Mouse (Mus musculus): Measurements from ENCODE around the gene Vamp9. TPM values are rescaled to one million over a fixed set of nuclear protein-coding genes. Genes with fewer than 3 reads are reported as not detected.

Vamp9 gene
- 0.56 TPM in 1 of 2 replicates, not detected in the other for polyA plus RNA-seq (2016; fragmentation: Nextera tagmentation; extraction: Ambion mirVana)

DNA sequence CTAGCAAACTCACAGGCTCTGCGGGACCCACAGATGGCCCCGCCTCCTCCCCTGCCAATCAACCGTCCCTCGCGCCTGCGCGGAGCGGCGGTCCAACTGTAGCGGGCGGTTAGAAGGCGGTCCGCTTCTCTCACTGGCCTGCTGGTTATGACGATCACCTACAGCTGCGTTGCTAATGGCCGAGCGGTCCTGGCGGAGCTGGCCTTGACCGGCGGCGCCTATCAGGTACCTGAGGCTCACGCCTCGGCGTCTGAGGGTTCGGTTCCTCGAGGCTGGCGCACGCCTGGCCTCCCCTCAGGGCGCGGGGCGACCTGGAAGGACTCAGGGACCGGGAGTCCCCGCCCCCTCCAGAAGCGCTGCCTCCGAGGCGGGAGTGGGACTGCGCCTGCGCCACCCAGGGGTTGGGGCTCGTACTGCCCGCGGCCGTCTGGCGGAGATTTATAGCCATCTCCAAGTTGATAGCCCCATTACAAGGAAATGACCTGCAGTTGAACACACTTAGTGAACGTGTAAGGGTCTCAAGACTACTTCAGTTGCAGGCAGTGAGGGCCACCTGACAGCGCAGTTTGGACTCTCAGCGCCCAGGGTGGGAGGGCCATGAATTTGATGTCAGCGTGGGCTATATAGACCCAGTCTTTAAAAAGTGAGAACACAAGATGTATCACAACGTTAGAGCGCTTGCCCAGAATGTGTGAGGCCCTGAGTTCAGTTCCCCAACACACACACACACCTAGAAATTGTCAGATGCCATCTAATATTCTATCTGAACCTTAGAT lies at the start of gene Vamp9:
Gene Vamp9, plus strand, starts transcription at position 74 of the 776 bp plus-strand sequence.
- ATAC-seq (ENCODE audit: low FRiP score), result peak; percentile 99
- H3K4me3 ChIP-seq (replicated peaks), result peak within 1 kb of the TSS; percentile 61
- H3K9me3 ChIP-seq, result no peaks in the 10 kb centered on the region
- peak within 1 kb of the TSS; percentile 91 for H3K27ac ChIP-seq
- no peaks in the 10 kb centered on the region for H3K4me1 ChIP-seq
- H3K36me3 ChIP-seq (replicated peaks), result no peaks in the 10 kb centered on the region
- WGBS, result 9% methylated on average over 49 of the region's 49 CpGs
- H3K27me3 ChIP-seq, result no peaks in the 10 kb centered on the region; the same call in 1 of the 2 replicates
- H3K4me2 ChIP-seq, result peak within 1 kb of the TSS; percentile 51
- peak within 1 kb of the TSS; percentile 61 for H3K9ac ChIP-seq

DNA sequence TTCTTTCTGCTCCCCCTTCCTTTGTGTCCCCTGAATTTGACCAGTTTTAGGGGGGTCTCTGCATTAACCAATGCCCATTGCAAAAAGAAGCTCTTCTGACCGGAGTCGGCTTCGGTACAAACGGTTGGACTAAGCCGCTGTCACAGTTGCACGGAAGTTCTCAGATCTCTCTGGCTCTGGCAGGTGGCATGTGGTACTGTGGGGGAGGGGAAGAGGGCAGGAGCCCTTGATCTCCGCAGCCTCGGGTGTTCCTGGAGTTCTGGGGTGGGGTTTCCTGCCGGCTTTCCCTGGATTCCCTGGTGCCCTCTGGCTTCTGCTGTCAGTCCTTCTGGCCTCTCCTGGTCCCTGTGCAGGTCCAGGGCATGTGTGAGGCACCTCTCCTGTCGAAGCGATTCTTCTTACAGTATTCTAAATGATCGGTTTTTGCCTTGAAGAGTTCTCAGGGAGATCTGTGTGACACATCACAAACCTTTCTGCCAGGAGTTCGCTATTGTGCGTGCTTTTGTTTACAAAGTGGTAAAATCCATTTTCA lies 48.9 kb upstream of the Vamp9 start:
- WGBS, result 49% methylated on average over 14 of the region's 14 CpGs
- H3K27ac ChIP-seq, result no peak overlapping the region
- peaks cover 8% of the 10 kb centered on the region; the same call in 1 of the 2 replicates for H3K27me3 ChIP-seq
- no peak overlapping the region for H3K9ac ChIP-seq
- no peak for ATAC-seq (ENCODE audit: low FRiP score)
- H3K4me3 ChIP-seq (replicated peaks), result no peak overlapping the region
- H3K4me1 ChIP-seq, result peaks cover 13% of the 10 kb centered on the region
- no peaks in the 10 kb centered on the region for H3K9me3 ChIP-seq
- no peaks in the 10 kb centered on the region for H3K36me3 ChIP-seq (replicated peaks)
- no peak overlapping the region for H3K4me2 ChIP-seq

DNA sequence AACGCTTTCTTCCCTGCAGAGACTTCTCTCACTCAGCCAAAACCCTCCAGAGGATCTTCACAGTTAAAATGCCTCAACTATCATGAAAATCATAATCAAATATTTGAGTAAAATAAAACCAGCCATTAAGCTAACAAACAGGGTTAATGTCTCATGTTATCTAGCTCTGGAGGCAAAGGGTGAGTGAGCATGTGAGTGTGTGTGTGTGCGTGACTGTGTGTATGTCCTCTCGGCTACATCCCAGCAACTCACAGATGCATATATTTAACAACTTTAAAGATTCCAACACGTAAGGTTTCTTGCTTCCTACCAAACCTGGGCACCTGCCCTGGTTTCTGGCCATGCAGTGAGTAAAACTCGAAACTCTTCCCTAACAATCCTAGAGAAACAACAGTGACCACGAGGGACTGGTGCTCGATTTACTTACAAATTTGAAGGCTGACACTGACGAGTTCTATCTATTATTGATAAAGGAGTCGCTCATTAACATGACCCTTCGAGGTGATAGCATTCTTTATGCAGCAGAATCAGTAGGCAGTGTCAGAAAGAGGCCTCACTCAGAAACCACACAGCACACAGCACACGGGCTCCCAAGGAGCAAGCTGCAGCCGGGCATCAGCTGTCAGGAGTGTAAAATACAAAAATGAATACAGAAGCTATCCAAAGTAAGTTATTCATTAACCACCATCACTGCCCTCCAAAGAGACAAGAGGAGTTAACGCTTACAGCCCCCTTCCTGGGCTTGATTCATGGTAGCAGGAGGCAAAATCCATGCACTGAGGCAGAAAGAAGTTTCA lies 46.2 kb upstream of the Vamp9 start:
- no peak overlapping the region for H3K9ac ChIP-seq
- 74% methylated on average over 13 of the region's 13 CpGs for WGBS
- H3K4me2 ChIP-seq, result no peak overlapping the region
- H3K4me3 ChIP-seq (replicated peaks), result no peak overlapping the region
- no peaks in the 10 kb centered on the region for H3K36me3 ChIP-seq (replicated peaks)
- H3K4me1 ChIP-seq, result peaks cover 13% of the 10 kb centered on the region
- no peak for ATAC-seq (ENCODE audit: low FRiP score)
- no peak overlapping the region for H3K27ac ChIP-seq
- H3K9me3 ChIP-seq, result no peaks in the 10 kb centered on the region
- H3K27me3 ChIP-seq, result peaks cover 5% of the 10 kb centered on the region; the same call in 1 of the 2 replicates

- Histone ChIP-seq H3K4me3 (replicated peaks) (no peak overlapping the region), H3K27ac (no peak overlapping the region), H3K4me2 (no peak overlapping the region), H3K9ac (no peak overlapping the region), H3K9me3 (no peaks in the 10 kb centered on the region), H3K27me3 (0 out of 2 replicates have a peak, but pooled peaks cover 3% of the 10 kb centered on the region), H3K36me3 (replicated peaks) (no peaks in the 10 kb centered on the region), H3K4me1 (peaks cover 9% of the 10 kb centered on the region)
- ATAC-seq (ENCODE audit: low FRiP score), result no peak
- WGBS, result 84% methylated on average over 6 of the region's 6 CpGs
Measured at GRCm38 (mm10) chr5:99861816-99862215, 44.2 kb upstream of the Vamp9 start.

DNA sequence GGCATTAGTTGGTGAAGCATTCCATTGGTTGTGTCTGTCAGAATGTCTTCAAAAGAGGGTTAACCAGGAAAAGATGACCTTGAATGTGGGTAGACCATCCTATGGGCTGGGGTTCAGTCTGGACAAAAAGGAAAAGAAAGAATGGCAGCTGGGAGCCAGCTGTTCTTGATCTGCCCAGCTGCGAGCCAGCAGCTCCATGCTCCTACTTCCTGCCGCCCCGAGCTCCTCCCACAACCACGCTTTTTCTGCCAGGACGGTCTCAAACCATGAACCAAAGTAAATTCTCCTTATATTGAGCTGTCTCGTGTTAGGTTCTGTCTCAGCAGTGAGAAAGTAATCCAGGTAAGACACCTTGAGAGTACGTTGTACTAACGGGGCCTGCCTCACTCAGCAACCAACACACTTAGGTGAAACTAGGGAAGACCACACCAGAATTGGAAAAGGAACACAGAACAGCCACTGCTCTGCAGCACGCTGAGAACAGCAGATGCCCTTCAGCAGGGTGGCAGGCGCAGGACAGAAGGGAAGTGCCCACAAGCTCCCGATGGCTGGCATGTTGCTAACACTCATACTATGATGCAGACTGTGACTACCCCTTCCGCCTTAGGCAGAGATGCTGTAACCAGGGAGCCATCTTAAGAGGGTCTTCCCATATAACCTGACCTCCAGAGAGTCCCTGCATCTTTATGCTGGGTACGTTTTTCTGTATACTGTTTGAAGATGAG lies 42.2 kb upstream of the Vamp9 start:
- no peaks in the 10 kb centered on the region for H3K36me3 ChIP-seq (replicated peaks)
- WGBS, result 88% methylated on average over 13 of the region's 13 CpGs
- H3K27ac ChIP-seq, result no peak overlapping the region
- no peaks in the 10 kb centered on the region for H3K27me3 ChIP-seq
- no peaks in the 10 kb centered on the region for H3K9me3 ChIP-seq
- no peak overlapping the region for H3K9ac ChIP-seq
- no peak overlapping the region for H3K4me3 ChIP-seq (replicated peaks)
- no peak overlapping the region for H3K4me2 ChIP-seq
- no peak for ATAC-seq (ENCODE audit: low FRiP score)
- H3K4me1 ChIP-seq, result no peaks in the 10 kb centered on the region; the same call in 1 of the 2 replicates

GRCm38 (mm10) chr5:99865779-99866178 lies 40.3 kb upstream of the Vamp9 start:
- Histone ChIP-seq H3K4me3 (replicated peaks) (no peak overlapping the region), H3K27ac (no peak overlapping the region), H3K9ac (no peak overlapping the region), H3K27me3 (no peaks in the 10 kb centered on the region), H3K9me3 (no peaks in the 10 kb centered on the region), H3K36me3 (replicated peaks) (no peaks in the 10 kb centered on the region), H3K4me2 (no peak overlapping the region), H3K4me1 (no peaks in the 10 kb centered on the region)
- 87% methylated on average over 1 of the region's 1 CpGs for WGBS
- no peak for ATAC-seq (ENCODE audit: low FRiP score)

GRCm38 (mm10) chr5:99868286-99868685 lies 37.8 kb upstream of the Vamp9 start:
- ATAC-seq (ENCODE audit: low FRiP score), result no peak

DNA sequence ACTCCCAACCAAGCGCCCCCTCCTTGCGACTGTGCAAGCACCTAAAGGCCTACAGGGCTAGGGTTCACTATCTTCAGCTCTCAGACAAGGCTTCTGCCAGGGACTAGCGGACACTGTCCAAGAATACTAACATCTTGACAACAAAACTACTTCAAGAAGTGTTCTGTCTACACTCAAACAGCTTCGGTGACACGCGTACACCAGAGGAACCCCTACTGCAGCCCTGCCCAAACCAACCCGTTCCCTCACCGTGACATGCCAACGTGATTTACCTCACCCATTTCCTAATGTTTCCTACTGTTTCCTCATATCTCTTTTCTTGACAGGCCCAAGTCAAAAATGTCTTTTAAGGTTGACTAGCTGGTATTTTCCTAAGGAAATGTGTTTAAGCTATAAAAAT lies 37.1 kb upstream of the Vamp9 start:
- Histone ChIP-seq H3K4me2 (no peak overlapping the region), H3K27me3 (no peaks in the 10 kb centered on the region), H3K36me3 (replicated peaks) (no peaks in the 10 kb centered on the region), H3K9ac (no peak overlapping the region), H3K4me1 (no peaks in the 10 kb centered on the region), H3K27ac (no peak overlapping the region), H3K4me3 (replicated peaks) (no peak overlapping the region), H3K9me3 (no peaks in the 10 kb centered on the region)
- WGBS, result 94% methylated on average over 9 of the region's 9 CpGs
- ATAC-seq (ENCODE audit: low FRiP score), result no peak

More at GRCm38 (mm10) chr5:99868286-99868685, 37.8 kb upstream of the Vamp9 start:
- Histone ChIP-seq H3K27ac (no peak overlapping the region), H3K9me3 (no peaks in the 10 kb centered on the region), H3K36me3 (replicated peaks) (no peaks in the 10 kb centered on the region), H3K9ac (no peak overlapping the region), H3K4me2 (no peak overlapping the region), H3K27me3 (no peaks in the 10 kb centered on the region), H3K4me1 (no peaks in the 10 kb centered on the region), H3K4me3 (replicated peaks) (no peak overlapping the region)
- 95% methylated on average over 17 of the region's 17 CpGs for WGBS

GRCm38 (mm10) chr5:99877565-99877964 lies 28.5 kb upstream of the Vamp9 start:
- H3K4me2 ChIP-seq, result no peak overlapping the region
- no peak overlapping the region for H3K4me3 ChIP-seq (replicated peaks)
- H3K9ac ChIP-seq, result no peak overlapping the region
- H3K9me3 ChIP-seq, result no peaks in the 10 kb centered on the region
- no peaks in the 10 kb centered on the region for H3K27me3 ChIP-seq
- H3K36me3 ChIP-seq (replicated peaks), result no peaks in the 10 kb centered on the region
- ATAC-seq (ENCODE audit: low FRiP score), result no peak
- H3K27ac ChIP-seq, result no peak overlapping the region
- WGBS, result 83% methylated on average over 9 of the region's 9 CpGs
- H3K4me1 ChIP-seq, result no peaks in the 10 kb centered on the region

DNA sequence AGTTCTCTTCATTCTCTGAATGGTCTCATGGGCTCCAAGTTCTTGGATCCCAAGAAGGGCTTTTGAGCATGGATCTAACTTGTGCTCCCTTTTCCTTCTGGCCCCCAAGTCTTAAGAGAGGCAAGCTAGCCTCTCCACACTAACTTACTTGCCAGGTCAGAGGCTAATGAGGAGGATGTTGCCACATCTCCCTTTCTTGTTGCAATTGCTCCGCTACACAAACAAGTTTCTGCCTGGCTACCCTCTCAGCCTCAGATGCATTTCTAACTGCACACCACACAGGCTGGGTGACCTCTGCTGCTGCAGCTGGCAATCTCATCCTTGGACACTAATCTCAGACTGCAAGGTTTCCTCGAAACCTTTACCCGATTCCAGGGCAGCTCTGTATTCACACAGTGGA lies 23.6 kb upstream of the Vamp9 start:
- H3K9me3 ChIP-seq, result no peaks in the 10 kb centered on the region
- no peak overlapping the region for H3K4me2 ChIP-seq
- no peak for ATAC-seq (ENCODE audit: low FRiP score)
- H3K4me3 ChIP-seq (replicated peaks), result no peak overlapping the region
- H3K27me3 ChIP-seq, result no peaks in the 10 kb centered on the region
- no peak overlapping the region for H3K9ac ChIP-seq
- no peak overlapping the region for H3K27ac ChIP-seq
- no peaks in the 10 kb centered on the region for H3K4me1 ChIP-seq
- H3K36me3 ChIP-seq (replicated peaks), result no peaks in the 10 kb centered on the region
- WGBS, result 87% methylated on average over 3 of the region's 3 CpGs

DNA sequence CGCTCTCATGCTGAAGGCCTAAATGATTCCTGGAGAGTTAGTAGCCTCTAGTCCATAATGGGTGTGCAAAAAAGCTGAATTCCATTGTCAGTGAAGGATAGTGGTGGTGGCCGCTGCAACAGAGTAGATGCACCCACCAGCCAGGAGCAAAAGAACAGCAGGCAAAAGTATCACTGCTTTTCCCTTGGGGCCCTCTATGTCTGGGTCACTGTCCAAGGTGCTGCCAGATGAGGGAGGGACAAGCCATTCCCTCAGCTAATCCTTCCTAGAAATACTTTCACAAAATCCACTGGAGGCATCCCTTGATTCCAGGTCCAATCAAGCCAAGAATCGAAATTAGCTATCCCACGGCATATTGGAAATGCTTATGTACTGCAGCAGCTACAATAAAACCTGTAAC lies 22.0 kb upstream of the Vamp9 start:
- Histone ChIP-seq H3K36me3 (replicated peaks) (no peaks in the 10 kb centered on the region), H3K9me3 (no peaks in the 10 kb centered on the region), H3K9ac (no peak overlapping the region), H3K4me1 (no peaks in the 10 kb centered on the region), H3K27me3 (no peaks in the 10 kb centered on the region), H3K4me2 (no peak overlapping the region), H3K27ac (no peak overlapping the region), H3K4me3 (replicated peaks) (no peak overlapping the region)
- ATAC-seq (ENCODE audit: low FRiP score), result no peak
- 93% methylated on average over 4 of the region's 4 CpGs for WGBS

DNA sequence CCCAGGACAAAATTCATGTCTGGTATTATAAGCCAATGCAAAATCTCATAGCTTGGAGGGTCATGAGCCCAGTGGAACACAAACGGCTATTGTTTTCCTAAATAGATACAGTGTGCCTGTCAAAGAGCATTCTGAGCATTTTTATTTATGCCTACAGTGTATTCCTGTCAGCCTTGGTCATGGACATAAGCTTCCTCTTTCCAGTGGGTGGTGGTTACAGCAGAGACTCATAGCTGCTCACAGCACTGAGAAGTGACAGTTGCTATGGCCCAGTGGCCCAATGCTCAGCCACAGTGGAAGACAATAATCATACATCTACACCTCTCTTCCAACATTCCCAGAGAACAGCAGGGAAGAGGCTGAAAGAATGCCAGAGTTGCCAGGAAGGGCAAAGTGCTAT lies 18.9 kb upstream of the Vamp9 start:
- no peak for ATAC-seq (ENCODE audit: low FRiP score)
- no peak overlapping the region for H3K4me2 ChIP-seq
- H3K4me3 ChIP-seq (replicated peaks), result no peak overlapping the region
- H3K9ac ChIP-seq, result no peak overlapping the region
- no peaks in the 10 kb centered on the region for H3K9me3 ChIP-seq
- no peak overlapping the region for H3K27ac ChIP-seq
- 81% methylated on average over 1 of the region's 1 CpGs for WGBS
- no peaks in the 10 kb centered on the region for H3K36me3 ChIP-seq (replicated peaks)
- H3K4me1 ChIP-seq, result no peaks in the 10 kb centered on the region
- H3K27me3 ChIP-seq, result no peaks in the 10 kb centered on the region

Measured in forebrain, embryonic 12.5 days (tissue).